In the genomic region with DNA sequence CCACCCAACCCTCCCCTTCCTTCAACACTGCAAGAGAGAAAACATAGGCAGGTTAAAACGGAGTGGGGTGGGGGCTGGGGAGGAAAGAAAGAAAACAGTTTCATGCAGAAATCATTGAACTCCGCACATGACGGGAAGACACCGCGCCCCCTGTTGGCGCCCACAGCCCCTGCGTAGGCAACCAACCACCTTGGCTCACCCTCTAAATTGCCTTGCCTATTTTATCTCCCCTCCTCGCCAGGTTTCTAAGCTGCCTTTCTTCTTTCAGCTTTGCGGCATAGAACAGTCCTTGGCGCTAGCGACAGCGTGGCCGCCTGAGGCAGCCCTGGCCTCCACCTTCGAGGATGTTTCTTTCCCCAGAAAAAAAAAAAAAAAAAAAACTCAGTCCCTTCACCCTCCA, we compare ENCODE assay signal across 8 mouse cellular contexts.
DNase-seq lines count a peak whose midpoint lies in the region; ATAC-seq and TF ChIP-seq lines count a peak whose summit lies in the region.
"Had no signal": no experiment of that assay in that cellular context is flagged by ENCODE, and none has a peak within 500 bp of the region (broad histone marks: within the 10 kb centered on the region; RNA-seq: fewer than 3 reads in every experiment).

No protein-coding gene starts in this region.

- H3K36me3 ChIP-seq in CH12.LX (replicated peaks in 1 of 2; ENCODE audit: control insufficient read depth in 1 of 2, insufficient read depth in 1 of 2, low read length in 1 of 2): no peaks in the 10 kb centered on the region
- H3K36me3 ChIP-seq in forebrain, embryonic 10.5 days (replicated peaks): no peaks in the 10 kb centered on the region
- no peaks in the 10 kb centered on the region for H3K36me3 ChIP-seq in hindbrain, embryonic 12.5 days
- H3K36me3 ChIP-seq in stomach, embryonic 15.5 days: no peaks in the 10 kb centered on the region

- no peaks in the 10 kb centered on the region for H3K27me3 ChIP-seq in CH12.LX (replicated peaks)
- H3K27me3 ChIP-seq in forebrain, embryonic 10.5 days (ENCODE audit: poor library complexity, severe bottlenecking): peaks cover 36% of the 10 kb centered on the region
- no peaks in the 10 kb centered on the region for H3K27me3 ChIP-seq in hindbrain, embryonic 12.5 days
- no peaks in the 10 kb centered on the region for H3K27me3 ChIP-seq in stomach, embryonic 15.5 days (replicated peaks)

- no peak; the same call in 1 of the 2 replicates for TF ChIP-seq RAD21 in CH12.LX (IDR thresholded peaks at IDR 0.05; ENCODE audit: low read depth, low read length)

- no peak for TF ChIP-seq EP300 in CH12.LX (IDR thresholded peaks at IDR 0.05; ENCODE audit: low read length)

- DNase-seq in CH12.LX (ENCODE audit: extremely low read depth) (peak; percentile 11), R1 (ENCODE audit: low read depth, low spot score) (peak; percentile 12)
- peak; percentile 40 for DNase-seq in forebrain, embryonic 10.5 days (ENCODE audit: extremely low spot score, low spot score)
- peak; percentile 36 to 54 for DNase-seq in left cerebral cortex, postnatal 14 days (ENCODE audit: low spot score in 2 of 2)
- peak; percentile 44 for DNase-seq in mesoderm, embryonic 11.5 days (ENCODE audit: low read depth, low spot score)

- TF ChIP-seq CTCF in CH12.LX (conservative IDR thresholded peaks at IDR 0.05 in 1 of 2, IDR thresholded peaks at IDR 0.05 in 1 of 2; ENCODE audit: low read depth in 2 of 2, low read length in 2 of 2): peak in 1 of 2 experiments; percentile 49; a peak in 2 of 4 replicates

- no peaks in the 10 kb centered on the region for H3K4me1 ChIP-seq in CH12.LX (ENCODE audit: control insufficient read depth in 1 of 2, insufficient read depth in 2 of 2)
- H3K4me1 ChIP-seq in forebrain, embryonic 10.5 days: peaks cover 5% of the 10 kb centered on the region; the same call in 1 of the 2 replicates
- H3K4me1 ChIP-seq in hindbrain, embryonic 12.5 days: 0 out of 2 replicates have a peak, but pooled peaks cover 4% of the 10 kb centered on the region
- no peaks in the 10 kb centered on the region for H3K4me1 ChIP-seq in stomach, embryonic 15.5 days

- WGBS in forebrain, embryonic 10.5 days: 23% methylated on average over 12 of the region's 14 CpGs
- WGBS in hindbrain, embryonic 12.5 days: 18% methylated on average over 8 of the region's 14 CpGs
- WGBS in stomach, embryonic 15.5 days: 22% methylated on average over 14 of the region's 14 CpGs

- no peaks in the 10 kb centered on the region for H3K79me2 ChIP-seq in CH12.LX (replicated peaks; ENCODE audit: control insufficient read depth, extremely low read depth, insufficient read depth, poor library complexity, severe bottlenecking)

- H3K4me2 ChIP-seq in CH12.LX (ENCODE audit: insufficient read depth, low read depth, poor library complexity, severe bottlenecking): peak overlapping the region; percentile 36; the same call in 1 of the 2 replicates
- H3K4me2 ChIP-seq in hindbrain, embryonic 12.5 days (replicated peaks): peak overlapping the region; percentile 20
- peak overlapping the region; percentile 29; the same call in 1 of the 2 replicates for H3K4me2 ChIP-seq in stomach, embryonic 15.5 days

- no peak overlapping the region for H3K4me3 ChIP-seq in CH12.LX (replicated peaks in 1 of 3; ENCODE audit: low read depth in 2 of 3, low read length in 2 of 3, poor library complexity in 1 of 3)
- peak overlapping the region; percentile 18; the same call in 1 of the 2 replicates for H3K4me3 ChIP-seq in forebrain, embryonic 10.5 days
- H3K4me3 ChIP-seq in hindbrain, embryonic 12.5 days: no peak overlapping the region
- no peak overlapping the region for H3K4me3 ChIP-seq in stomach, embryonic 15.5 days (replicated peaks)
- H3K4me3 ChIP-seq: erythroblast, embryonic 14.5 days had no signal

- in situ Hi-C loops in CH12.LX (cut with MboI; ENCODE audit: low pct_ligation_motif_present, low pct_unique_long_range_greater_than_20kb, low sequenced_read_pairs): no loop called here

- ATAC-seq in hindbrain, embryonic 12.5 days (ENCODE audit: low FRiP score): no peak
- no peak for ATAC-seq in stomach, embryonic 15.5 days (ENCODE audit: insufficient read depth, low FRiP score, low read depth)

- intact Hi-C loops in left cerebral cortex, postnatal 14 days (cut with DNase I): loop anchor here (5.0 kb wide), 1 partner anchor 371 kb away; a partner anchor contains a TSS

- dilution Hi-C loops in CH12.LX (cut with MboI; ENCODE audit: extremely low pct_ligation_motif_present, extremely low pct_unique_long_range_greater_than_20kb, low sequenced_read_pairs): no loop called here

- H3K9me3 ChIP-seq in CH12.LX (replicated peaks; ENCODE audit: low read length): no peaks in the 10 kb centered on the region
- H3K9me3 ChIP-seq in forebrain, embryonic 10.5 days: no peaks in the 10 kb centered on the region
- H3K9me3 ChIP-seq in hindbrain, embryonic 12.5 days (replicated peaks): no peaks in the 10 kb centered on the region
- H3K9me3 ChIP-seq in stomach, embryonic 15.5 days: no peaks in the 10 kb centered on the region

- no peak for TF ChIP-seq POLR2A in CH12.LX (IDR thresholded peaks at IDR 0.05; ENCODE audit: low read depth, low read length)

- H3K27ac ChIP-seq in CH12.LX (ENCODE audit: insufficient read depth, low read depth): no peak overlapping the region
- H3K27ac ChIP-seq in forebrain, embryonic 10.5 days: no peak overlapping the region
- no peak overlapping the region for H3K27ac ChIP-seq in hindbrain, embryonic 12.5 days
- no peak overlapping the region for H3K27ac ChIP-seq in stomach, embryonic 15.5 days

- H3K9ac ChIP-seq in CH12.LX (ENCODE audit: insufficient read depth, low read depth): no peak overlapping the region
- no peak overlapping the region for H3K9ac ChIP-seq in hindbrain, embryonic 12.5 days
- no peak overlapping the region for H3K9ac ChIP-seq in stomach, embryonic 15.5 days

TF ChIP-seq in CH12.LX, 34 proteins besides CTCF, POLR2A, EP300 and RAD21:
- TF ChIP-seq CHD2 (IDR thresholded peaks at IDR 0.05; ENCODE audit: low read length) (no peak), CHD1 (IDR thresholded peaks at IDR 0.05; ENCODE audit: low read depth, low read length) (no peak), GABPA (IDR thresholded peaks at IDR 0.05; ENCODE audit: insufficient replicate concordance, low read depth, low read length) (no peak), SMC3 (IDR thresholded peaks at IDR 0.05; ENCODE audit: low read depth, low read length) (peak; percentile 28), ELF1 (IDR thresholded peaks at IDR 0.05; ENCODE audit: low read depth, low read length) (no peak), MAZ (IDR thresholded peaks at IDR 0.05; ENCODE audit: low read depth, low read length) (no peak), ZMIZ1 (IDR thresholded peaks at IDR 0.05; ENCODE audit: low read depth, low read length) (no peak), IRF4 (IDR thresholded peaks at IDR 0.05; ENCODE audit: low read depth, low read length) (no peak), NRF1 (IDR thresholded peaks at IDR 0.05; ENCODE audit: low read depth, low read length) (no peak), JUN (IDR thresholded peaks at IDR 0.05; ENCODE audit: insufficient read depth, low read depth, low read length) (no peak), ZNF384 (IDR thresholded peaks at IDR 0.05; ENCODE audit: low read depth, low read length) (peak; percentile 9; the same call in 1 of the 2 replicates)
